Mouse (Mus musculus): Measurements from ENCODE around the gene Mgat4b. TPM values are rescaled to one million over a fixed set of nuclear protein-coding genes. Genes with fewer than 3 reads are reported as not detected.
A peak's percentile ranks its signal among the peaks of the same experiment; 100 is the strongest.

The Mgat4b gene
- total RNA-seq, 2 experiments from 2014 or later: 144 to 146 TPM

DNA sequence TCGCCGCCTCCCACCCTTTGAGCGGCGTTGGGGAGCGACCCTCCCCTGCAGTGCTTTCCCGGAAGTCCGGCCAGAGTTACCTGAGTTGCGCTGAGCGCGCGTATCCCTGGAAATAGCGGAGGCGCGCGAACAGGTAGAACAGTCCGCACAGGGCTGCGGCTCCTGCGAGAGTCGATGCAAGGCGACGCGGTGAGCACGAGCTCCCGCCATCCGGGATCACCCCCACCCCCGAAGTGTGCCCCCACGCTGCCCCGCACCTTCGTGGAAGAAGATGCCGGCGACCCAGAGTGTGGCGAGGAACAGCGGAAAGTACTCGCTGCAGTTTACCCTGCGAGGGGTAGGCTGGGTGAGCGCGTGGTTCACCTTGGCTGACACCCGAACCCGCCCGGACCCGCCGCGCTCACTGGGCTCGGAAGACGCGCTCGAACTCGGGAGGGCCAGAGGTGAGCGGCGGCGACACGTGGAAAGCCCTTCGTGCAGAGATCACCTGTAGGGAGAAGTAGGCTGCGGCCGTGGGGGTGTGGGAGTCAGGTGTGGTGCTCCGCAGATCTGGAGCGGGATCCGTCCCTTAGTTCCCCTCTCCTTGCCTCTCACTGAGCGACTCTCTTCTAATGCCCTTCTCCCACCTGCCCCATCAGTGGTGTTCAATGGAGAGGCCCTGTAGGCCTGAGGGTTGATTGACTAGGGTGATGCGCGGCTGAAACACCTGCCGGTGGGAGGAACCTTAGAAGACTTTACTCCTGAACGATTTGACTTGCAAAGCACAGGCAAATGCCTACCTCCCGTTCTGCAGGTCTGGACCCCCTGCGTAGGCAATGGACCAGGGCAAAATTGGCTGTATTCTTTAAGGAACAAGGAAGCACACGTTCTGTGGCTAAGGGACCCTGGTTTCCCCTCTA lies 26.5 kb downstream of the Mgat4b start:
- intact Hi-C loops (cut with DNase I): no loop called here
- DNase-seq (ENCODE audit: extremely low spot score in 1 of 2, low spot score in 2 of 2): peak in 1 of 2 experiments; percentile 57

- intact Hi-C loops (cut with DNase I): no loop called here
- peak in 1 of 2 experiments; percentile 73 for DNase-seq (ENCODE audit: extremely low spot score in 1 of 2, low spot score in 2 of 2)
Measured at GRCm38 (mm10) chr11:50238324-50238723, 27.6 kb downstream of the Mgat4b start, which contains the start of gene Ltc4s. Gene Ltc4s (minus strand): TSS chr11:50238616.

DNA sequence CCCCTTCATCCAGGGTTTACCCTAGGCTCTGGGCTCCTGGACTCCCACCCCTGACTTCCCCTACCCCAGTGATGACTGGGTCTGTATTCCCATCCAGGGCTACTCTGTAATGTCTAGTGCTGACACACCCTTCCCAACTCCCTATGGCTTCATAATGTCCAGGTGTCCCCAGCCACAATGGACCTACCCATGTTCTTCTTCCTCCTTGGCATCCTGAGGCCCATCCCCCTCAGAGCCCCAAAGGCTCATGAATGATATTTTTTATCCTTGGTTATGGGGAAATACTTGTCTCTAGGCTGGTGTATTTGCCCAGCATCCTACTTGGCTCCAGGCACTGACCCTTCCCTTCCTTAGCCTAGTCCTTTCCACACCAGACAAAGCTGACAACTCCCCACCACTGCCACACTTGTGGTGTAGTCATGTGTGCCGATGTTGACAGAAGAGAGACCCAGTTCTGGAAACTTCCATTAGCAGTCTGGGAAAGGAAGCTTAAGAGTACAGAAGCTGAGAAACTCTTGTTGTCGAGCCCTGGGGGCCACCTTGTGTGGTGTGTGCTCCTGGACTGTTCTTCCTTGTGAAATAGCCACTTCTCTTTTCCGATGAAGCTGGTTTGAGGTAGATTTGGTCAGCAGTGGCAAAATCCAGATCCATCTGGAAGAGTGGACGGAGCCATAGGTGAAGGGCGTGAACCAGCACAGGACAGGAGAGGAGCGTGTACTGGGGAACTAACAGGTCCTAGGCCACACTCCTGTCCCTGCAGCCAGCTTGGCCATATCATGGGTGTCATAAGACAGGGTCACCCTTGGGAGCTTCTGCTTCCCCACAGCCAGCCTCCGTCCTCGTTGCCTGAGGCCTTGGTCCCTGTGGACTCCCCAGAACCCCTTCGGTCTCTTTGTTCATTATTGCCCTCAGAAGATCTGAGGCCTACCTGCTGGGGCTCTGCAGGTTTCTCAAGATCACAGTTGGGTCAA lies 28.4 kb downstream of the Mgat4b start:
- DNase-seq (ENCODE audit: extremely low spot score in 1 of 2, low spot score in 2 of 2): peak in 1 of 2 experiments; percentile 22
- intact Hi-C loops (cut with DNase I): no loop called here

DNA sequence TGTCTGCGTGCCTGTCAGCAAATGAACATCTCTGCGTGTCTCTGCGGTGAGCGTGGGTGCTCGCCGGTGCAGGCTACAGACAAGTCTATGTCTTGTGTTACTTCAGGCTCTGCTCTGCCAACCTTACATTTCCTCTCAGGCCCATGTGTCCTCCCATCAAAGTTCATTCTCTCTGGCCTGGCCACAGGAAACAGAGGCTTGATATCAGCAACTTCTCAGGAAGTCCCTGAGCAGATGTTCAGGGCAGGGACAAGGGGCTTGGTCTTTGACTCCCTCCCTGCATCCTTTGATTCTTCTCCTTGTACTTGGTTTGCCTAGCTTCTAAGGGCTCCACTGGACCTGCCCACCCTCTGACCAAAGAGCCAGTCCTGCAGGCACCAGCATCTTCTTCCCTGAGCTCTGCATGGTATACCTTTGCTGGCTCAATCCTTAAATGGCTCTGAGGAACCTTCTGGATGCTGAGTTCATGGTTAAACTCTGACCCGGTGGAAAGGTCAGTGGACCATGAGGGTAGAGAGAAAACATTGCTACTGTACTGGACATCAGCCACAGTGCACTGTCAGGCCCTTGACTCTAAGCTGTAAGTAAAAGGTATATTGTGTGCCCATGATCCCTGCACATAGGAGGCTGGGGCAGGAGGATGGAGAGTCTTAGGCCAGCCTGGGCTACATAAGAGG lies 29.7 kb downstream of the Mgat4b start:
- intact Hi-C loops (cut with DNase I): no loop called here

GRCm38 (mm10) chr11:50243926-50244325 lies 33.2 kb downstream of the Mgat4b start:
- peak in 1 of 2 experiments; percentile 13 for DNase-seq (ENCODE audit: extremely low spot score in 1 of 2, low spot score in 2 of 2)

More for the DNA sequence above, 29.7 kb downstream of the Mgat4b start:
- peak in 1 of 2 experiments; percentile 32 for DNase-seq (ENCODE audit: extremely low spot score in 1 of 2, low spot score in 2 of 2)

GRCm38 (mm10) chr11:50245269-50245668 lies 34.6 kb downstream of the Mgat4b start:
- peak in 1 of 2 experiments; percentile 15 for DNase-seq (ENCODE audit: extremely low spot score in 1 of 2, low spot score in 2 of 2)
- intact Hi-C loops (cut with DNase I): no loop called here

More at GRCm38 (mm10) chr11:50243926-50244325, 33.2 kb downstream of the Mgat4b start:
- intact Hi-C loops (cut with DNase I): no loop called here

- DNase-seq (ENCODE audit: extremely low spot score in 1 of 2, low spot score in 2 of 2): no peak
- intact Hi-C loops (cut with DNase I): no loop called here
Measured at GRCm38 (mm10) chr11:50248473-50249171, 37.9 kb downstream of the Mgat4b start.

DNA sequence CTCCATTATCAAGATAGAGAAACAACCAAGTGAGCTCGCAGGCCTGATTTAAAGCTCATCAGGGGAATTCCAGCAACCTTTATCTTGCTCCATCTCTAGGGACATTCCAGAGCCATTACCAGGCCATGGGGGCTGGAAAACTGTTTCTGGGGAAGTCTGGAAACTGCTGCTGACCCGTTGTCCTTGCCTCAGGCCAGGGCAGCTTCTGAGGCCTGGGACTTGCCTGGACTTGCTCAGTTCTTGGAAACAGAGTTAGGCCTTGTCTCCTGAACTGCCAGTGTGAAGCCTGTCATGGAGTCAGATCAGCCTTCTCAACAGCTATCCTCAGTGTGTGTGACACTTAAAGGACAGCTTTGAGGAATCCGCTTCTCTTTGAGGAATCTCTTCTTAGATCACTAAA lies 41.5 kb downstream of the Mgat4b start:
- peak in 1 of 2 experiments; percentile 16 for DNase-seq (ENCODE audit: extremely low spot score in 1 of 2, low spot score in 2 of 2)
- intact Hi-C loops (cut with DNase I): no loop called here

DNA sequence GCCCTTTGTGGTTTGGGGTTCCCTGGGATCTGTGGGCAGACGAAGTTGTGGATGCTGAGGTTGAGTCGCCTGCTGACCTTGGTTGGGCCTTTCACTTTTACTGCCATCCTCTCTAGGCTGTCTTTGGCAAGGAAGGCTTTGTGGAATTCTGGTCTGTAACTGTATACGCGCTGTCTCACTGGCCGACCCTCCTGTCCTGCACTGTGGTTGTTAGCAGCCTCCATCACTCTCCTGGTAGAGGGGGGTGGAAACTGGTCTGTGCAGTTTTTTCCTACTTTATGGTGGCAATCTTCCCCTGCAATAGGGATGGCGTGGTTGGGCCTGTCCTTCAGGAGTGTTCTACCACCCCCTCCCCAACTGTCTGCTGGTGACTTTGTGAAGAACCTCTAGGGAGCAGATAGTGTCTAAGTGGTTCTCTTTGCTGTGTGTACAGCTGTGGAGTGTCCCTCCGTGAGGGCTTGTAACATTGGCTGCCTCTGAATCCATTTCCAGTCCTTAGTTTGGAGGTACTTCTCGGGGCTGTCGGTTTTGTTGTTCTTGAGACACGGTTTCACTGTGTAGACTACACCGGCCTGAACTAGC lies 42.1 kb downstream of the Mgat4b start:
- no peak for DNase-seq (ENCODE audit: extremely low spot score in 1 of 2, low spot score in 2 of 2)
- intact Hi-C loops (cut with DNase I): no loop called here

GRCm38 (mm10) chr11:50253393-50253792 lies 42.7 kb downstream of the Mgat4b start:
- intact Hi-C loops (cut with DNase I): no loop called here
- peak in 1 of 2 experiments; percentile 13 for DNase-seq (ENCODE audit: extremely low spot score in 1 of 2, low spot score in 2 of 2)

- DNase-seq (ENCODE audit: extremely low spot score in 1 of 2, low spot score in 2 of 2): peak; percentile 74 to 80
- intact Hi-C loops (cut with DNase I): no loop called here
Measured at GRCm38 (mm10) chr11:50254010-50254580, 43.4 kb downstream of the Mgat4b start.

DNA sequence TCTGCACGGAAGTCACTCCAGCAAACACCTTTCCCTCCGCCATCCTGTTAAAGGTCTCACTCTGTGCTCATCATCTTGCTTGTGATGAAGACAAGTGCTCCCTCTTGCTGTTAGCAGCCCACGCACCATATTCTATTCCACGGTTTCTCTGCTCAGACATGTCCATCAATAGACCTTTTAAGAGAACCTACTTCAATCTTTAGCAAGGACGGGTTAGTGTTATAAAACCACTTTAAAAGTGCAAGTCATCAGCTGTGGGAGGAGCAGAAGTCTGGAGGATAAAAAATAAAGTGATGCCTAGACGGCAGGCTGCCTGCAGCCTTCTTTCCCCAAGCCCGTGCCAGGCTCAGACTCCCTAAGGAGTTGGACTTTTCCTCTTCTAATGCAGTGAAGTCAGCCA lies 45.9 kb downstream of the Mgat4b start:
- no peak for DNase-seq (ENCODE audit: extremely low spot score in 1 of 2, low spot score in 2 of 2)
- intact Hi-C loops (cut with DNase I): no loop called here

DNA sequence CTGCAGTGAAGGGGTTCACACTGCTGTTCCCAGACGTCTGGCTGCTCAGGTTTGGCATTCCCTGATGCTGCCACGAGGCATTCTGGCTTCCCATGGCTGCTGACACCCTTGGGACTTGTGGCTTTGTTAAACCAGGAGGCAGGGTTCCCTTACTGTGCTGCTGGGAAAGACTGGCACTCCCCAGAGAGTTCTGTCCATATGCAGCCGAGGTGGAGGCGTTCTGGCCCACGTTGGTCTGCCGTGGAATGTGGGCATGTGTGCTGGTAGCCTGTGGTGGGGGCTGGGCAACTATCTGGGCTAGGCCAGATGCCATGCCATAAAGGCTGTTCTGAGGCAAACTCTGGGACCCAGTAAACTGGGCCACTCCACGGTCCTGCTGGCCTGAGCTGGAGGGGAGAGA lies 47.6 kb downstream of the Mgat4b start:
- DNase-seq (ENCODE audit: extremely low spot score in 1 of 2, low spot score in 2 of 2): no peak
- intact Hi-C loops (cut with DNase I): no loop called here

DNA sequence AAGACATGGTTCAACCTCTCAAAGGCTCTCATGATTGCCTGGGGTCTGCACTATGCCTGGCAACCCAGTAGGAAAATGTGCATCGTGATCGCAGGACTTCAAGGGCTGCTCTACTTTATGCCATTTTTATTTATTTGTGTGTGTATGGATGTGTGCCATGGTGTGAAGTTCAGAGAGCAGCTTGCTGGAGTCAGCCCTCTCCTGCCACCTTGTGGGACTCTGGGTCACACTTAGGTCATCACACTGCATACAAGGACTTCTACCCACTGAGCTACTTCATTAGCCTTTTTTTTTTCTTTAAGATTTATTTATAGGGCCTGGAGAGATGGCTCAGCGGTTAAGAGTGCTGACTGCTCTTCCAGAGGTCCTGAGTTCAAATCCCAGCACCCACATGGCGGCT lies 51.3 kb downstream of the Mgat4b start:
- no peak for DNase-seq (ENCODE audit: extremely low spot score in 1 of 2, low spot score in 2 of 2)
- intact Hi-C loops (cut with DNase I): no loop called here

- no peak for DNase-seq (ENCODE audit: extremely low spot score in 1 of 2, low spot score in 2 of 2)
- intact Hi-C loops (cut with DNase I): no loop called here
Measured at GRCm38 (mm10) chr11:50263198-50263597, 52.5 kb downstream of the Mgat4b start.

GRCm38 (mm10) chr11:50265931-50266330 lies 55.2 kb downstream of the Mgat4b start:
- intact Hi-C loops (cut with DNase I): no loop called here

DNA sequence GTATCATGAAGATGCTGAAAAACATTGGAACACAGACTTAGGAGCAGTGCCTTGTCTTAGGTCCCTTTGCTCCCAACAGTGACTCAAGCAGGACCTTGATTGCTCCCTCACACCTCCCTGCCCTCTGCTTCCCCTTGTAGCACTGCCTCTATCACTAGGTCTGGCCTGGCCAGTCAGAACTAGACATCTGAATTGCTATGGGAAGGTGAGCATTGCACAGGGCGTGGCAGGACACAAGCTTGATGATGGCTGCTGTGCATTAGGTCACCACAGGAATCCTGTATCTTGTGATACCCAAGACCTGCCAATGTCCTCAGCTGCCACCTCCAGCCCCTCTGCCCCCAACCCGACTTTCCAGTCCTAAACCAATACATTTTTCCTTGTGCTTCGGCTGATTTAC lies 56.3 kb downstream of the Mgat4b start:
- no peak for DNase-seq (ENCODE audit: extremely low spot score in 1 of 2, low spot score in 2 of 2)
- intact Hi-C loops (cut with DNase I): no loop called here

More at GRCm38 (mm10) chr11:50265931-50266330, 55.2 kb downstream of the Mgat4b start:
- no peak for DNase-seq (ENCODE audit: extremely low spot score in 1 of 2, low spot score in 2 of 2)

Measured in left cerebral cortex, postnatal 10 days (tissue).